Mouse (Mus musculus): ENCODE data around the gene Agbl4. TPM values are rescaled to one million over a fixed set of nuclear protein-coding genes. Genes with fewer than 3 reads are reported as not detected.
A peak's percentile ranks its signal among the peaks of the same experiment; 100 is the strongest.
"Not testable (repeated sequence)": the region's sequence is repeated elsewhere in the genome, so short reads cannot be mapped to it uniquely, and the experiment has no call there.

Agbl4 gene
- total RNA-seq, 2 experiments from 2014 or later: 22.3 to 22.7 TPM

- DNase-seq (ENCODE audit: low spot score in 2 of 2): peak; percentile 45 to 52
Observed at GRCm38 (mm10) chr4:110916061-110916460, 518.6 kb downstream of the Agbl4 start.

- peak; percentile 80 to 90 for DNase-seq (ENCODE audit: low spot score in 2 of 2)
Observed at GRCm38 (mm10) chr4:110916565-110916964, 519.1 kb downstream of the Agbl4 start.

GRCm38 (mm10) chr4:110921013-110921412, 523.6 kb downstream of the Agbl4 start:
- DNase-seq (ENCODE audit: low spot score in 2 of 2): no peak

- DNase-seq (ENCODE audit: low spot score in 2 of 2): peak; percentile 14 to 33
Observed at GRCm38 (mm10) chr4:111001641-111002040, 604.2 kb downstream of the Agbl4 start.

- DNase-seq (ENCODE audit: low spot score in 2 of 2): no peak
Observed at GRCm38 (mm10) chr4:111004719-111005479, 607.4 kb downstream of the Agbl4 start.

GRCm38 (mm10) chr4:111019376-111019775, 621.9 kb downstream of the Agbl4 start:
- DNase-seq (ENCODE audit: low spot score in 2 of 2): peak; percentile 20 to 52

- DNase-seq (ENCODE audit: low spot score in 2 of 2): no peak
Observed at GRCm38 (mm10) chr4:111067330-111067729, 669.9 kb downstream of the Agbl4 start.

- DNase-seq (ENCODE audit: low spot score in 2 of 2): no peak
Observed at GRCm38 (mm10) chr4:111073738-111074497, 676.5 kb downstream of the Agbl4 start.

- no peak for DNase-seq (ENCODE audit: low spot score in 2 of 2)
Observed at GRCm38 (mm10) chr4:111074701-111075154, 677.3 kb downstream of the Agbl4 start.

- DNase-seq (ENCODE audit: low spot score in 2 of 2): no peak
Observed at GRCm38 (mm10) chr4:111077810-111078209, 680.3 kb downstream of the Agbl4 start.

- no peak for DNase-seq (ENCODE audit: low spot score in 2 of 2)
Observed at GRCm38 (mm10) chr4:111085330-111085729, 687.9 kb downstream of the Agbl4 start.

GRCm38 (mm10) chr4:111136217-111137147, 739.0 kb downstream of the Agbl4 start:
- no peak for DNase-seq (ENCODE audit: low spot score in 2 of 2)

GRCm38 (mm10) chr4:111147748-111148147, 750.3 kb downstream of the Agbl4 start:
- DNase-seq (ENCODE audit: low spot score in 2 of 2): no peak

GRCm38 (mm10) chr4:111155859-111156258, 758.4 kb downstream of the Agbl4 start:
- DNase-seq (ENCODE audit: low spot score in 2 of 2): no peak

- DNase-seq (ENCODE audit: low spot score in 2 of 2): peak in 1 of 2 experiments; percentile 10
Observed at GRCm38 (mm10) chr4:111181478-111181877, 784.0 kb downstream of the Agbl4 start.

- no peak for DNase-seq (ENCODE audit: low spot score in 2 of 2)
Observed at GRCm38 (mm10) chr4:111200100-111200499, 802.6 kb downstream of the Agbl4 start.

GRCm38 (mm10) chr4:111215191-111215762, 817.8 kb downstream of the Agbl4 start:
- DNase-seq (ENCODE audit: low spot score in 2 of 2): peak; percentile 4 to 12

- DNase-seq (ENCODE audit: low spot score in 2 of 2): not testable (repeated sequence)
Observed at GRCm38 (mm10) chr4:111219030-111219429, 821.6 kb downstream of the Agbl4 start.

GRCm38 (mm10) chr4:111219543-111219942, 822.1 kb downstream of the Agbl4 start:
- not testable (repeated sequence) for DNase-seq (ENCODE audit: low spot score in 2 of 2)

GRCm38 (mm10) chr4:111233849-111234248, 836.4 kb downstream of the Agbl4 start:
- DNase-seq (ENCODE audit: low spot score in 2 of 2): no peak

- no peak for DNase-seq (ENCODE audit: low spot score in 2 of 2)
Observed at GRCm38 (mm10) chr4:111251917-111252316, 854.5 kb downstream of the Agbl4 start.
